Mouse (Mus musculus) erythroblast, embryonic 14.5 days (primary cell): ENCODE results near the gene Dusp14.

Experiments
- GATA1 ChIP-seq: IDR thresholded peaks from 2 replicates; pipeline ENCODE4 v1.6.1; 2012; ENCODE audit warnings: low read length, inconsistent platforms, mixed read lengths
- TAL1 ChIP-seq: IDR thresholded peaks from 3 replicates; pipeline ENCODE4 v1.6.1; 2012; ENCODE audit warnings: low read length, inconsistent platforms, mixed read lengths

DNA sequence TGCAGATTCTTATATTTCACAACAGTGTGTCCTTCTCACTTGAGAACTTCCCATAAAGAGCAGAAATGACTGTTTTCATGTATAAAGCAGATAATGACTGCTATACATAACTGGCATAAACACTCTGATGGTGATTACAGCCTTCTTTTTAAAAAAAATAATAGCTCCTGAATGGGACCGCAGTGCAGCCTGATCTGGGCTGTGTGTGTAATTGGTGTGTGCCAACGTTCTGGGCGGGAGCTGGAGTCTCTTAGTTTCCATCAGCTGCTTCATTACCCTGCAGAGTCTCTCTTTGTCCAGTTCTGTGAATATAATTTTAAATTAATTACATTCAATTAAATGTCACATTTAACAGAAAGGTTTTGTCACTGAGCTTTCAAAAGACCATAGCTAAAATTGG, 70.1 kb downstream of the Dusp14 start:
- TF ChIP-seq GATA1 = no peak
- TF ChIP-seq TAL1 = no peak
